Mouse (Mus musculus) forebrain, embryonic 11.5 days (tissue): ENCODE results near the gene Phactr1. TPM values are rescaled to one million over a fixed set of nuclear protein-coding genes. Genes with fewer than 3 reads are reported as not detected.
A peak's percentile ranks its signal among the peaks of the same experiment; 100 is the strongest.

Experiments
- ATAC-seq: fragments of 200-750 bp; cut with Nextera tagmentation; replicated peaks from 2 replicates; pipeline ENCODE4 v1.8.0; 2017; ENCODE audit warnings: moderate TSS enrichment; ENCODE audit not compliant: low FRiP score
- DNase-seq: peaks from one replicate; pipeline ENCODE4 v3.0.0-alpha.2; 2017; ENCODE audit warnings: low spot score
- H3K27ac ChIP-seq: fragments of 300-500 bp; sonication (generic); 2 replicates; pipeline ENCODE4 v1.5.1; 2014; ENCODE audit warnings: low read depth, low read length
- H3K27me3 ChIP-seq: fragments of 300-500 bp; sonication (generic); 2 replicates; pipeline ENCODE4 v1.6.1; 2014; ENCODE audit warnings: mild to moderate bottlenecking, low read length, mixed read lengths; ENCODE audit not compliant: control insufficient read depth, insufficient read depth
- H3K36me3 ChIP-seq: fragments of 300-500 bp; sonication (generic); 2 replicates; pipeline ENCODE4 v1.6.1; 2014; ENCODE audit warnings: mild to moderate bottlenecking, low read length, moderate library complexity, mixed read lengths; ENCODE audit not compliant: control insufficient read depth, insufficient read depth
- H3K4me1 ChIP-seq: fragments of 300-500 bp; sonication (generic); replicated peaks from 2 replicates; pipeline ENCODE4 v1.6.1; 2014; ENCODE audit warnings: low read length, mixed read lengths; ENCODE audit not compliant: control insufficient read depth, insufficient read depth
- H3K4me2 ChIP-seq: fragments of 300-500 bp; sonication (generic); 2 replicates; pipeline ENCODE4 v1.6.1; 2014; ENCODE audit warnings: low read depth, mild to moderate bottlenecking, low read length, moderate library complexity, mixed read lengths; ENCODE audit not compliant: severe bottlenecking
- H3K4me3 ChIP-seq: fragments of 300-500 bp; sonication (generic); 2 replicates; pipeline ENCODE4 v1.5.1; 2014; ENCODE audit warnings: low read depth, low read length
- H3K9ac ChIP-seq: fragments of 300-500 bp; sonication (generic); 2 replicates; pipeline ENCODE4 v1.6.1; 2014; ENCODE audit warnings: low read length
- H3K9me3 ChIP-seq: fragments of 300-500 bp; sonication (generic); 2 replicates; pipeline ENCODE4 v1.6.1; 2016; ENCODE audit warnings: low read length, mixed read lengths; ENCODE audit not compliant: control insufficient read depth
- WGBS: fragments of 180-500 bp; shearing (Covaris S2); extraction: QIAGEN DNeasy Blood & Tissue Kit; methylation state at CpG from one replicate; pipeline ENCODE4 v1.1.7; 2014; 5-methylcytosine and 5-hydroxymethylcytosine counted together
- polyA plus RNA-seq: library from polyadenylated mRNA; unstranded; fragments of >200 nt; fragmentation: Nextera tagmentation; extraction: Ambion mirVana; gene quantifications from 2 replicates; pipeline ENCODE4 v1.2.1, GENCODE M21; 2014

Gene Phactr1
- polyA plus RNA-seq = 11.0 and 12.4 TPM in 2 replicates

- 5% methylated on average over 11 of the region's 11 CpGs for WGBS
- no peak within 1 kb of the TSS for H3K27ac ChIP-seq
- peak; percentile 50 for DNase-seq
Observed at GRCm38 (mm10) chr13:42680391-42680994, at the start of gene Phactr1. TSS of gene Phactr1 (plus strand) at chr13:42680623.

GRCm38 (mm10) chr13:42634908-42635307, 45.5 kb upstream of the Phactr1 start:
- no peak for DNase-seq
- H3K9me3 ChIP-seq = no peaks in the 10 kb centered on the region
- no peak overlapping the region for H3K4me3 ChIP-seq
- no peak for ATAC-seq
- H3K9ac ChIP-seq = no peak overlapping the region
- H3K27ac ChIP-seq = no peak overlapping the region
- no peak overlapping the region for H3K4me2 ChIP-seq
- WGBS = 97% methylated on average over 2 of the region's 2 CpGs
- H3K36me3 ChIP-seq = no peaks in the 10 kb centered on the region
- H3K27me3 ChIP-seq = no peaks in the 10 kb centered on the region
- H3K4me1 ChIP-seq = no peaks in the 10 kb centered on the region

More at GRCm38 (mm10) chr13:42680391-42680994, at the start of gene Phactr1:
- H3K27me3 ChIP-seq = no peaks in the 10 kb centered on the region
- H3K4me2 ChIP-seq = no peak within 1 kb of the TSS
- H3K4me1 ChIP-seq = 0 out of 2 replicates have a peak, but pooled peaks cover 2% of the 10 kb centered on the region
- H3K36me3 ChIP-seq = no peaks in the 10 kb centered on the region
- no peak within 1 kb of the TSS for H3K9ac ChIP-seq
- no peak within 1 kb of the TSS for H3K4me3 ChIP-seq
- ATAC-seq = 0 out of 2 replicates have a peak, but pooled peaks have one; percentile 44
- H3K9me3 ChIP-seq = no peaks in the 10 kb centered on the region

GRCm38 (mm10) chr13:42650228-42650627, 30.2 kb upstream of the Phactr1 start:
- H3K9ac ChIP-seq = no peak overlapping the region
- ATAC-seq (no peak), DNase-seq (no peak)
- H3K27me3 ChIP-seq = no peaks in the 10 kb centered on the region
- WGBS = 58% methylated on average over 6 of the region's 6 CpGs
- H3K36me3 ChIP-seq = no peaks in the 10 kb centered on the region
- no peak overlapping the region for H3K4me3 ChIP-seq
- H3K9me3 ChIP-seq = no peaks in the 10 kb centered on the region
- no peak overlapping the region for H3K27ac ChIP-seq
- H3K4me2 ChIP-seq = no peak overlapping the region
- no peaks in the 10 kb centered on the region for H3K4me1 ChIP-seq

- Histone ChIP-seq H3K4me3 (no peak overlapping the region), H3K9me3 (no peaks in the 10 kb centered on the region), H3K4me1 (peaks cover 4% of the 10 kb centered on the region; the same call in 1 of the 2 replicates), H3K36me3 (no peaks in the 10 kb centered on the region), H3K27ac (no peak overlapping the region), H3K4me2 (no peak overlapping the region), H3K9ac (no peak overlapping the region), H3K27me3 (no peaks in the 10 kb centered on the region)
- 43% methylated on average over 7 of the region's 7 CpGs for WGBS
- DNase-seq (no peak), ATAC-seq (peak; percentile 61)
Observed at GRCm38 (mm10) chr13:42656643-42657315, 23.6 kb upstream of the Phactr1 start.

GRCm38 (mm10) chr13:42671651-42672290, 8.7 kb upstream of the Phactr1 start:
- no peaks in the 10 kb centered on the region for H3K9me3 ChIP-seq
- H3K4me2 ChIP-seq = no peak overlapping the region
- no peak overlapping the region for H3K27ac ChIP-seq
- no peaks in the 10 kb centered on the region for H3K27me3 ChIP-seq
- H3K4me1 ChIP-seq = no peaks in the 10 kb centered on the region
- H3K36me3 ChIP-seq = no peaks in the 10 kb centered on the region
- ATAC-seq (no peak), DNase-seq (no peak)
- 70% methylated on average over 10 of the region's 10 CpGs for WGBS
- no peak overlapping the region for H3K4me3 ChIP-seq
- H3K9ac ChIP-seq = no peak overlapping the region

- Histone ChIP-seq H3K9ac (no peak overlapping the region), H3K27me3 (no peaks in the 10 kb centered on the region), H3K36me3 (no peaks in the 10 kb centered on the region), H3K9me3 (no peaks in the 10 kb centered on the region), H3K4me1 (0 out of 2 replicates have a peak, but pooled peaks cover 2% of the 10 kb centered on the region), H3K27ac (no peak overlapping the region), H3K4me2 (no peak overlapping the region), H3K4me3 (no peak overlapping the region)
- no peak for ATAC-seq
- 82% methylated on average over 9 of the region's 9 CpGs for WGBS
- DNase-seq = no peak
Observed at GRCm38 (mm10) chr13:42681299-42681698, 876 bp downstream of the Phactr1 start.

GRCm38 (mm10) chr13:42684181-42684580, 3.8 kb downstream of the Phactr1 start:
- Histone ChIP-seq H3K4me3 (no peak overlapping the region), H3K4me1 (0 out of 2 replicates have a peak, but pooled peaks cover 2% of the 10 kb centered on the region), H3K27me3 (no peaks in the 10 kb centered on the region), H3K9me3 (no peaks in the 10 kb centered on the region), H3K27ac (no peak overlapping the region), H3K4me2 (no peak overlapping the region), H3K9ac (no peak overlapping the region), H3K36me3 (no peaks in the 10 kb centered on the region)
- DNase-seq (no peak), ATAC-seq (no peak)
- 91% methylated on average over 7 of the region's 7 CpGs for WGBS

- Histone ChIP-seq H3K27me3 (no peaks in the 10 kb centered on the region), H3K9me3 (no peaks in the 10 kb centered on the region), H3K27ac (no peak overlapping the region), H3K36me3 (no peaks in the 10 kb centered on the region), H3K4me2 (no peak overlapping the region), H3K4me1 (0 out of 2 replicates have a peak, but pooled peaks cover 3% of the 10 kb centered on the region), H3K9ac (no peak overlapping the region), H3K4me3 (no peak overlapping the region)
- ATAC-seq = no peak
- DNase-seq = no peak
- WGBS = 82% methylated on average over 4 of the region's 4 CpGs
Observed at GRCm38 (mm10) chr13:42692233-42692632, 11.8 kb downstream of the Phactr1 start.
